Mouse (Mus musculus): ENCODE measurements at regions not wholly inside any gene's neighbourhood (a gene's known extent, or its start where the extent isn't known, plus 50 kb on each side); places are given as distances from the start of the nearest gene placed in this dataset.

DNA sequence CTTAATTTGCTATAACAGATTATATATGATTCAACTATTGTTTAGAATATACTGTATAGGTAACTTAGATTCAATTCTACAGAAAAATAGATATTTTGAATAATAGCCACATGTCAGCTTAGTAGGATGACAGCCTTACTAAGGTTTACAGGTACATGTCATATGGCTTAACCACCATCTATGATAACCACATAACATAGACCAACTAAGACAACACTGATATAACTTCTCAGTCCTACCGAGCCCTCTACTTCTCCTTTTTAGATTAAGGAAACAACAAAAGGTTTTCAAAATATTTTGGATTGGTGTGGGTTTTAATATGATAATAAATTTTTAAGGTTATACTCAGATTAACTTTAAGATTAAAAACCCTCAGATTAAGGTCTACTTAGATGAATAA is 977.4 kb downstream of the 4930447A16Rik start:
- H3K27ac ChIP-seq (ENCODE audit: low read depth, low read length), result no peak overlapping the region

DNA sequence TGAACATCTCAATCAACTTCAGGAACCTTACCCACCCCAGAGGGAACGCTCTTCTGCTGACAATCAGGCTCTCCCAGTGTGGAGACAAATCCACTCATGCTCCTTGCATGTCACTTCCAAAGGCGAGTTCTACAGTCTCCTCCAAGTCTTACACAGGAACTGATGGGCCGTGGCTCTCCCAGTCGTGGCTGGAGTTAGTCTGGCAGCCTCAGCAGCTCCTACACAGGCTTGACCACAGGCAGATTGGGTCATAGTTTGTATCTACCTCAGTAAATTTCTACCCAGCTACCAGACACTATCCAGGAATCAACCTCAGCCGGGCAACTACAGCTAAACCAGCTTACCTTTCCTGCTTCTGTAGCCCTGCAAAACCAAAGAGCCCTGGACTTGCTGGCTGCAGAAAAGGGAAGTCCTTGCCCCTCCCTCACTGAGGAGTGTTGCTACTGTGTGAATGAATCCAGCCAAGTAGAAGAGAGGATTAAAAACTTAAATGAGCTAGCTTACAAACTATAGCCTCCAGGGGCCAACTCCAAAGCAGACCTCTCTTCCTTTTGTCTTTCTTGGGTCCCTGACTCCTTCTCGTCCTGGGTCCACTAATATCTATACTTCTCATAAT is 978.5 kb downstream of the 4930447A16Rik start:
- H3K4me3 ChIP-seq (ENCODE audit: low read depth, low read length), result no peak overlapping the region
- H3K4me2 ChIP-seq, result no peak overlapping the region
- 31% methylated on average over 6 of the region's 6 CpGs for WGBS (ENCODE audit: insufficient replicate concordance)
- no peaks in the 10 kb centered on the region for H3K27me3 ChIP-seq (ENCODE audit: control insufficient read depth, insufficient read depth, low read length)
- H3K9ac ChIP-seq (ENCODE audit: low read depth, low read length), result no peak overlapping the region
- H3K27ac ChIP-seq (ENCODE audit: low read depth, low read length), result no peak overlapping the region
- peaks cover 28% of the 10 kb centered on the region for H3K4me1 ChIP-seq (ENCODE audit: control insufficient read depth, insufficient read depth, low read length)
- H3K9me3 ChIP-seq (replicated peaks; ENCODE audit: control insufficient read depth, low read length), result no peaks in the 10 kb centered on the region
- H3K36me3 ChIP-seq (ENCODE audit: control insufficient read depth, insufficient read depth, low read length), result no peaks in the 10 kb centered on the region
- ATAC-seq (replicated peaks; ENCODE audit: insufficient number of reproducible peaks, low FRiP score, low TSS enrichment), result no peak

More for the DNA sequence above, 977.4 kb downstream of the 4930447A16Rik start:
- Histone ChIP-seq H3K4me2 (no peak overlapping the region), H3K4me3 (ENCODE audit: low read depth, low read length) (no peak overlapping the region), H3K36me3 (ENCODE audit: control insufficient read depth, insufficient read depth, low read length) (no peaks in the 10 kb centered on the region), H3K9ac (ENCODE audit: low read depth, low read length) (no peak overlapping the region), H3K9me3 (replicated peaks; ENCODE audit: control insufficient read depth, low read length) (no peaks in the 10 kb centered on the region), H3K27me3 (ENCODE audit: control insufficient read depth, insufficient read depth, low read length) (no peaks in the 10 kb centered on the region), H3K4me1 (ENCODE audit: control insufficient read depth, insufficient read depth, low read length) (peaks cover 28% of the 10 kb centered on the region)
- ATAC-seq (replicated peaks; ENCODE audit: insufficient number of reproducible peaks, low FRiP score, low TSS enrichment), result no peak
- WGBS (ENCODE audit: insufficient replicate concordance), result 75% methylated on average over 1 of the region's 1 CpGs

DNA sequence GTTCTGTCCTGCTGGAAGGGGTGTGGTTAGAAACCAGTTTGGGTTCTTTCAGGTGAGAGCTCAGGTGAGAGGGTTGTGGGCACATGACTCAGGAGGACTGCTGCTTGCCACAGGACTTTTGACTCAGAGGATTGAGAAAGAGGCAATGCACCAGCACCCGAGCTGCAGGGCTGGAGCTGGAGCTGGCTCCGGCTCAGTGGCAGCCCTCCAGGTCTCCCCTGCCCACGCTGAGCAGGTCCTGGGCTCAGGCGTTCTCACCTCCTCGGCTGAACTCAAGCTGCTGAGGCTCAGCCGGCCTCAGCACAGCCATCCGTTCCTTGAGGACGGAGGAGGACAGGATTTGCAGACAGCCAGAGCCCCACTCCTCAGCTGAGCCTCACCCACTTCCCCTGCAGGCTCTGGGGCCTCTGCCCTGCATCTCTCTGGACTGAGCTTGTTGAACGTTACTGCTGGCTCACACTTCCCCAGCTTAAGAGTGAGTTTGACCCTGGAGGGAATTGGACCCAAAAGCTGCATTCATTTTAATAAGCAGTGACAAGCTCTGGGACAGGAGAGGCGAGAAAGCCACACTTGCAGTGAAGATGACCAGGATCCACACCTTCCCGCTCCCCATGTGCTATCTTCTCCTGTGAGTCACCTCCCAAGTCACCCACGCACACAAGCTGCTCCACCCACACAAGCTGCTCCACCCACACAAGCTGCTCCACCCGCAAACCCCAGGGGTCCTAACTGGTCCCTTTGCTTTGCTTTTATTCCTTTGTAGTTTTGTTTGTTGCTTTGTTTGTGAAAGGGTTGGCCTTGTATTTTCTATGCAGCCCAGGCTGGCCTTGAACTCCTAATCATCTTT is 981.0 kb downstream of the 4930447A16Rik start:
- Histone ChIP-seq H3K4me2 (no peak overlapping the region), H3K4me1 (ENCODE audit: control insufficient read depth, insufficient read depth, low read length) (peaks cover 28% of the 10 kb centered on the region), H3K9ac (ENCODE audit: low read depth, low read length) (no peak overlapping the region), H3K27ac (ENCODE audit: low read depth, low read length) (no peak overlapping the region), H3K27me3 (ENCODE audit: control insufficient read depth, insufficient read depth, low read length) (no peaks in the 10 kb centered on the region), H3K36me3 (ENCODE audit: control insufficient read depth, insufficient read depth, low read length) (no peaks in the 10 kb centered on the region), H3K4me3 (ENCODE audit: low read depth, low read length) (no peak overlapping the region), H3K9me3 (replicated peaks; ENCODE audit: control insufficient read depth, low read length) (no peaks in the 10 kb centered on the region)
- no peak for ATAC-seq (replicated peaks; ENCODE audit: insufficient number of reproducible peaks, low FRiP score, low TSS enrichment)
- 35% methylated on average over 13 of the region's 13 CpGs for WGBS (ENCODE audit: insufficient replicate concordance)

DNA sequence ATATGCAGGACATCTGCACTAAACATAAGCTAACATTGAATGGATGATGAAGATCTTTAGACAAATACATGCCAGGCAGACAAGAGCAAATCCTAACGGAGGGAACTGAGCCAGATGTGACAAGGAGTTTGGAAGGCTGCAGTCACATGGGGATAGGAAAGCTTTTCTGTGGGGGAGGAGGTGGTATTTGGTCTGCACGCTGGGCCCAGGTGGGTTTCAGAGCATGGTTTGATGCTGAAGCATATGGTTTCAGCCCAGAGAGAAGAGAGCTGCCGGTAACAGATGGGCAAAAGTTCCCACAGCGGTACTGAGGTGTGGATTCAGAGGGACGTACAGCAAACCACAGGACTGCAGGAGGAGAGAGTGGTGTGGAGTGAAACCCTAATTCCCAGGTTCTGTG is 982.1 kb downstream of the 4930447A16Rik start:
- Histone ChIP-seq H3K4me3 (ENCODE audit: low read depth, low read length) (no peak overlapping the region), H3K36me3 (ENCODE audit: control insufficient read depth, insufficient read depth, low read length) (no peaks in the 10 kb centered on the region), H3K27ac (ENCODE audit: low read depth, low read length) (no peak overlapping the region), H3K27me3 (ENCODE audit: control insufficient read depth, insufficient read depth, low read length) (no peaks in the 10 kb centered on the region), H3K9ac (ENCODE audit: low read depth, low read length) (no peak overlapping the region), H3K9me3 (replicated peaks; ENCODE audit: control insufficient read depth, low read length) (no peaks in the 10 kb centered on the region), H3K4me1 (ENCODE audit: control insufficient read depth, insufficient read depth, low read length) (peaks cover 28% of the 10 kb centered on the region), H3K4me2 (no peak overlapping the region)
- ATAC-seq (replicated peaks; ENCODE audit: insufficient number of reproducible peaks, low FRiP score, low TSS enrichment), result no peak
- 55% methylated on average over 5 of the region's 5 CpGs for WGBS (ENCODE audit: insufficient replicate concordance)

DNA sequence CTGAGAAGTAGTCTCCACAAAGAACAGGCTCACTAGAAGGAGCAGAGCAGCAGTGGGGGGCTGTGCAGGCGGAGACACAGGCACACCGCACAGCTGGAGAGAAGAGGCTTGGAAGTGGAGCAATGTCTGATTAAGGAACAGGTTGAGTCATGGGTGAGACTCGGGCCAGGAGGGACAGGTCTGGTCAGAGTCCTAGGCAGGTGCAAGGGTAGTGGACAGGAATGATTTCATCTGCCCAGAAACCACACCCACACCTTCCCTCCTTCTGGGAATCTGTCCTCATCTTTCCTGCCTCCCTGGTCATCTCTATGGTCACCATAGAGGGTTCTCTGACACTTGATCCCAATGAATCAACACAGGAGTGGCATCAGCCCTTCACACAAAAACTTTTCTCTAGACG is 983.8 kb downstream of the 4930447A16Rik start:
- H3K9me3 ChIP-seq (replicated peaks; ENCODE audit: control insufficient read depth, low read length), result no peaks in the 10 kb centered on the region
- WGBS (ENCODE audit: insufficient replicate concordance), result 70% methylated on average over 4 of the region's 4 CpGs
- no peak overlapping the region for H3K27ac ChIP-seq (ENCODE audit: low read depth, low read length)
- H3K27me3 ChIP-seq (ENCODE audit: control insufficient read depth, insufficient read depth, low read length), result no peaks in the 10 kb centered on the region
- no peak for ATAC-seq (replicated peaks; ENCODE audit: insufficient number of reproducible peaks, low FRiP score, low TSS enrichment)
- peaks cover 18% of the 10 kb centered on the region for H3K4me1 ChIP-seq (ENCODE audit: control insufficient read depth, insufficient read depth, low read length)
- no peak overlapping the region for H3K9ac ChIP-seq (ENCODE audit: low read depth, low read length)
- no peak overlapping the region for H3K4me2 ChIP-seq
- H3K4me3 ChIP-seq (ENCODE audit: low read depth, low read length), result no peak overlapping the region
- no peaks in the 10 kb centered on the region for H3K36me3 ChIP-seq (ENCODE audit: control insufficient read depth, insufficient read depth, low read length)

DNA sequence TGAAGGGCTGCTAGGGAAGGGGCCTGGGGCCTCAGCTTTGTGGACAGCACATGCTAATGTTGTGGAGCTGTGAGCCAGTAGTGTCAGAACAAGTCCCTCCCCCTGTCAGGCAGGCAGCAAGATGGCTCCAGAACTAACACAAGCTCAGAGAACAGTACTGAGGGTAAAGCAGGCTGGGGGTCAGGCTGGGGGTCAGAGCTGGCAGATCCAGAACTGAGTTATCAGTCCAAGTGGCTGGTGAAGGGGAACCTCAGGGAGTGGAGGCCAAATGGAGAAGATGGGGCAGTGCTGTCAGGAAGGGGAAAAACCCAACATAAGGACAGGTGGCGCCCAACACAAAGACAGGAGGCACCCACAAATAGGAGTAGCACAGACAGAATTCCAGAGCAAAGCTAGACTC is 985.1 kb downstream of the 4930447A16Rik start:
- Histone ChIP-seq H3K27ac (ENCODE audit: low read depth, low read length) (no peak overlapping the region), H3K27me3 (ENCODE audit: control insufficient read depth, insufficient read depth, low read length) (no peaks in the 10 kb centered on the region), H3K4me3 (ENCODE audit: low read depth, low read length) (no peak overlapping the region), H3K9ac (ENCODE audit: low read depth, low read length) (no peak overlapping the region), H3K4me2 (no peak overlapping the region), H3K36me3 (ENCODE audit: control insufficient read depth, insufficient read depth, low read length) (no peaks in the 10 kb centered on the region), H3K9me3 (replicated peaks; ENCODE audit: control insufficient read depth, low read length) (no peaks in the 10 kb centered on the region), H3K4me1 (ENCODE audit: control insufficient read depth, insufficient read depth, low read length) (peaks cover 15% of the 10 kb centered on the region)
- 91% methylated on average over 1 of the region's 1 CpGs for WGBS (ENCODE audit: insufficient replicate concordance)
- ATAC-seq (replicated peaks; ENCODE audit: insufficient number of reproducible peaks, low FRiP score, low TSS enrichment), result no peak

DNA sequence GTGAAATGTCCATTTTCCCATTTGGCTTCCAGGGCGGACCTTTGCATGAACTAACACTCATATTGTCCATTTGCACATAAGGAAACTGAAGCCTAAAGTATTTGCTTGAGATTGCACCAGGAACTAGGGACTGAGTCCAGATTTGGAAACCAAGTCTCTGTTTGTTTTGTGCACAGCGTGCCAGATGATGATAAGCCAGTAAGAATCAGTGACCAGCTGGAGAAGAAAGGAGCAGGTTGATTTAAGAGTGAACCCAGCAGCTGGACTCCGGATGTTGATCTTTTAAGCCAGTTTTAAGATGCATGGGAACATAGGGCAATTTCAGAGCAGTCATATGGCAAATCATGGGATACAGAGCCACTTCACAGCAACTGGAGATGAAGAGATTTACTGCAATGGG is 987.1 kb downstream of the 4930447A16Rik start:
- Histone ChIP-seq H3K27ac (ENCODE audit: low read depth, low read length) (no peak overlapping the region), H3K4me1 (ENCODE audit: control insufficient read depth, insufficient read depth, low read length) (peaks cover 6% of the 10 kb centered on the region; the same call in 1 of the 2 replicates), H3K27me3 (ENCODE audit: control insufficient read depth, insufficient read depth, low read length) (no peaks in the 10 kb centered on the region), H3K9me3 (replicated peaks; ENCODE audit: control insufficient read depth, low read length) (no peaks in the 10 kb centered on the region), H3K4me3 (ENCODE audit: low read depth, low read length) (no peak overlapping the region), H3K36me3 (ENCODE audit: control insufficient read depth, insufficient read depth, low read length) (no peaks in the 10 kb centered on the region), H3K4me2 (no peak overlapping the region), H3K9ac (ENCODE audit: low read depth, low read length) (no peak overlapping the region)
- 73% methylated on average over 3 of the region's 3 CpGs for WGBS (ENCODE audit: insufficient replicate concordance)
- no peak for ATAC-seq (replicated peaks; ENCODE audit: insufficient number of reproducible peaks, low FRiP score, low TSS enrichment)

DNA sequence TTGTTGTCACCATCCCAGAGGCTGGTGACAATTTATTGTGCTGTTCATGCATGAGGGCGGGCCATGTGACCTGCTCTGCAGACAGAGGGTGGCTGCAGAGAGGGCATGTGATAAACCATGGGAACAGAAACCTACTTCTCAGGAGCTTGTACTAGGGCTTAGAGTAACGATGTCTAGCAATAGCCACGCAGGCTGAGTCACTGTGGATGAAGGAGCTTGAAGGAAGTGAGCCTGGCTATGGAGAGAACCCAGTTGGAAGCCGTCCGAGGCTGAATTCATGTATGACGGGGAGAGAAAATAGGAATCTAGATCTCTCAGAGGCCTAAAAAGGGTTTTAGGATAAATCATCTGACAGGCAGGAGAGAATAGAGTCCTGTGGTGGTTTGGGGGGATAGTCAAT is 988.0 kb downstream of the 4930447A16Rik start:
- no peak overlapping the region for H3K27ac ChIP-seq (ENCODE audit: low read depth, low read length)
- no peak for ATAC-seq (replicated peaks; ENCODE audit: insufficient number of reproducible peaks, low FRiP score, low TSS enrichment)
- no peaks in the 10 kb centered on the region for H3K9me3 ChIP-seq (replicated peaks; ENCODE audit: control insufficient read depth, low read length)
- no peaks in the 10 kb centered on the region for H3K27me3 ChIP-seq (ENCODE audit: control insufficient read depth, insufficient read depth, low read length)
- no peak overlapping the region for H3K9ac ChIP-seq (ENCODE audit: low read depth, low read length)
- H3K4me1 ChIP-seq (ENCODE audit: control insufficient read depth, insufficient read depth, low read length), result peaks cover 6% of the 10 kb centered on the region; the same call in 1 of the 2 replicates
- 88% methylated on average over 6 of the region's 6 CpGs for WGBS (ENCODE audit: insufficient replicate concordance)
- H3K4me3 ChIP-seq (ENCODE audit: low read depth, low read length), result no peak overlapping the region
- no peak overlapping the region for H3K4me2 ChIP-seq
- no peaks in the 10 kb centered on the region for H3K36me3 ChIP-seq (ENCODE audit: control insufficient read depth, insufficient read depth, low read length)

Data from heart, embryonic 11.5 days (tissue).